In genomic region chr3:122837639-122838038, GRCm38 (mm10) we compare ENCODE assay signal across 28 mouse cellular contexts. TPM values are rescaled to one million over a fixed set of nuclear protein-coding genes. Genes with fewer than 3 reads are reported as not detected.
A peak's percentile ranks its signal among the peaks of the same experiment; 100 is the strongest.
DNase-seq lines count a peak whose midpoint lies in the region; ATAC-seq lines count a peak whose summit lies in the region.
"Had no signal": no experiment of that assay in that cellular context is flagged by ENCODE, and none has a peak within 500 bp of the region (broad histone marks: within the 10 kb centered on the region; RNA-seq: fewer than 3 reads in every experiment).

No protein-coding gene starts in this region.

- H3K4me2 ChIP-seq in kidney, embryonic 16.5 days (replicated peaks; ENCODE audit: low read depth, low read length): no peak overlapping the region
- H3K4me2 ChIP-seq in embryonic facial prominence, embryonic 13.5 days: 0 out of 2 replicates have a peak overlapping the region, but pooled peaks have one; percentile 22
- no peak overlapping the region for H3K4me2 ChIP-seq in embryonic facial prominence, embryonic 14.5 days (ENCODE audit: low read depth, low read length)
- H3K4me2 ChIP-seq in stomach, embryonic 15.5 days: no peak overlapping the region
- H3K4me2 ChIP-seq: forebrain, embryonic 13.5 days; heart, embryonic 12.5 days; liver, embryonic 15.5 days; midbrain, embryonic 13.5 days had no signal

- no peaks in the 10 kb centered on the region for H3K4me1 ChIP-seq in kidney, embryonic 16.5 days (ENCODE audit: insufficient read depth, low read length)
- H3K4me1 ChIP-seq in embryonic facial prominence, embryonic 13.5 days: peaks cover 15% of the 10 kb centered on the region
- no peaks in the 10 kb centered on the region for H3K4me1 ChIP-seq in embryonic facial prominence, embryonic 14.5 days (ENCODE audit: control insufficient read depth, insufficient read depth, low read length)
- H3K4me1 ChIP-seq in stomach, embryonic 15.5 days: peaks cover 6% of the 10 kb centered on the region; the same call in 1 of the 2 replicates
- H3K4me1 ChIP-seq: forebrain, embryonic 13.5 days; hindbrain, embryonic 10.5 days; liver, embryonic 15.5 days; midbrain, embryonic 13.5 days had no signal

- H3K27me3 ChIP-seq in kidney, embryonic 16.5 days (ENCODE audit: insufficient read depth, low read length): no peaks in the 10 kb centered on the region
- H3K27me3 ChIP-seq in embryonic facial prominence, embryonic 13.5 days: no peaks in the 10 kb centered on the region
- H3K27me3 ChIP-seq in embryonic facial prominence, embryonic 14.5 days (replicated peaks; ENCODE audit: control insufficient read depth, insufficient read depth, low read length): no peaks in the 10 kb centered on the region
- H3K27me3 ChIP-seq in stomach, embryonic 15.5 days (replicated peaks): no peaks in the 10 kb centered on the region
- H3K27me3 ChIP-seq: forebrain, embryonic 13.5 days; heart, embryonic 12.5 days; liver, embryonic 15.5 days; midbrain, embryonic 13.5 days had no signal

- no peak overlapping the region for H3K9ac ChIP-seq in kidney, embryonic 16.5 days (replicated peaks; ENCODE audit: low read length)
- no peak overlapping the region for H3K9ac ChIP-seq in embryonic facial prominence, embryonic 13.5 days
- H3K9ac ChIP-seq in embryonic facial prominence, embryonic 14.5 days (ENCODE audit: low read depth, low read length): no peak overlapping the region
- H3K9ac ChIP-seq in stomach, embryonic 15.5 days: no peak overlapping the region
- H3K9ac ChIP-seq: forebrain, embryonic 13.5 days; heart, embryonic 12.5 days; liver, embryonic 15.5 days; midbrain, embryonic 13.5 days had no signal

- no peaks in the 10 kb centered on the region for H3K9me3 ChIP-seq in kidney, embryonic 16.5 days (ENCODE audit: low read length)
- H3K9me3 ChIP-seq in embryonic facial prominence, embryonic 13.5 days: no peaks in the 10 kb centered on the region
- no peaks in the 10 kb centered on the region for H3K9me3 ChIP-seq in embryonic facial prominence, embryonic 14.5 days (ENCODE audit: control insufficient read depth, low read length)
- H3K9me3 ChIP-seq in stomach, embryonic 15.5 days: no peaks in the 10 kb centered on the region
- H3K9me3 ChIP-seq: forebrain, embryonic 13.5 days; heart, embryonic 12.5 days; hindbrain, embryonic 10.5 days; liver, embryonic 15.5 days; midbrain, embryonic 13.5 days had no signal

- no peak overlapping the region for H3K4me3 ChIP-seq in kidney, embryonic 16.5 days (ENCODE audit: low read length)
- no peak overlapping the region for H3K4me3 ChIP-seq in embryonic facial prominence, embryonic 13.5 days
- no peak overlapping the region for H3K4me3 ChIP-seq in embryonic facial prominence, embryonic 14.5 days (ENCODE audit: low read depth, low read length)
- no peak overlapping the region for H3K4me3 ChIP-seq in stomach, embryonic 15.5 days (replicated peaks)
- H3K4me3 ChIP-seq: erythroblast, embryonic 14.5 days; forebrain, embryonic 13.5 days; heart, embryonic 12.5 days; hindbrain, embryonic 10.5 days; liver, embryonic 15.5 days; midbrain, embryonic 13.5 days had no signal

- no peak for ATAC-seq in kidney, embryonic 16.5 days (ENCODE audit: low FRiP score, low TSS enrichment)
- no peak for ATAC-seq in embryonic facial prominence, embryonic 13.5 days (ENCODE audit: insufficient number of reproducible peaks, insufficient read depth, low FRiP score, low TSS enrichment, low read depth)
- no peak for ATAC-seq in embryonic facial prominence, embryonic 14.5 days (ENCODE audit: low read depth)
- ATAC-seq in stomach, embryonic 15.5 days (ENCODE audit: insufficient read depth, low FRiP score, low read depth): peak; percentile 69; the same call in 1 of the 2 replicates
- ATAC-seq: activated CD4-positive, CD25-positive, alpha-beta regulatory T cell, adult 4 months; forebrain, embryonic 13.5 days; hindbrain, embryonic 16.5 days; midbrain, embryonic 13.5 days had no signal

- DNase-seq in kidney, postnatal 10 days: no peak
- DNase-seq in embryonic facial prominence, embryonic 14.5 days (ENCODE audit: low spot score): peak; percentile 43
- no peak for DNase-seq in Muller cell, postnatal 12 days (ENCODE audit: inconsistent ontology term)
- DNase-seq in embryo, embryonic 9.5 days (ENCODE audit: extremely low spot score): no peak
- DNase-seq: adrenal gland, postnatal 10 days; cerebellum, adult 18-20 months; cerebellum, postnatal 25 days; embryo, embryonic 11 days; gastrocnemius, postnatal 14 days; heart, postnatal 10 days; kidney, adult 18-20 months; kidney, postnatal 4 days; layer of hippocampus, adult 9-11 months; liver; lung, postnatal 10 days had no signal

- 55% methylated on average over 2 of the region's 2 CpGs for WGBS in kidney, embryonic 16.5 days
- 23% methylated on average over 2 of the region's 2 CpGs for WGBS in embryonic facial prominence, embryonic 13.5 days
- WGBS in embryonic facial prominence, embryonic 14.5 days: 35% methylated on average over 2 of the region's 2 CpGs
- 52% methylated on average over 2 of the region's 2 CpGs for WGBS in stomach, embryonic 15.5 days

- H3K27ac ChIP-seq in kidney, embryonic 16.5 days (ENCODE audit: low read length): peak overlapping the region; percentile 69
- H3K27ac ChIP-seq in embryonic facial prominence, embryonic 13.5 days: peak overlapping the region; percentile 79
- peak overlapping the region; percentile 59 for H3K27ac ChIP-seq in embryonic facial prominence, embryonic 14.5 days (replicated peaks; ENCODE audit: low read depth, low read length)
- H3K27ac ChIP-seq in stomach, embryonic 15.5 days: peak overlapping the region; percentile 90
- H3K27ac ChIP-seq: forebrain, embryonic 13.5 days; hindbrain, embryonic 10.5 days; liver, embryonic 15.5 days; midbrain, embryonic 13.5 days had no signal

- 0 out of 2 replicates have a peak, but pooled peaks cover 13% of the 10 kb centered on the region for H3K36me3 ChIP-seq in kidney, embryonic 16.5 days (ENCODE audit: insufficient read depth, low read length)
- peaks cover 18% of the 10 kb centered on the region; the same call in 1 of the 2 replicates for H3K36me3 ChIP-seq in embryonic facial prominence, embryonic 13.5 days
- 0 out of 2 replicates have a peak, but pooled peaks cover 18% of the 10 kb centered on the region for H3K36me3 ChIP-seq in embryonic facial prominence, embryonic 14.5 days (ENCODE audit: control insufficient read depth, insufficient read depth, low read length)
- peaks cover 9% of the 10 kb centered on the region; the same call in 1 of the 2 replicates for H3K36me3 ChIP-seq in stomach, embryonic 15.5 days
- H3K36me3 ChIP-seq: heart, embryonic 12.5 days; liver, embryonic 15.5 days had no signal

RNA-seq across cellular contexts. Expression of gene Fabp2, which starts 57.2 kb away (rescaled TPM):
- 0.34 TPM in 1 of 2 replicates, not detected in the other for polyA plus RNA-seq in kidney, embryonic 16.5 days (2015; fragmentation: Nextera tagmentation; extraction: Ambion mirVana)
- 7.6 TPM in 1 of 2 replicates, not detected in the other for polyA plus RNA-seq in embryonic facial prominence, embryonic 13.5 days (2015; fragmentation: Nextera tagmentation; extraction: Ambion mirVana)
- polyA plus RNA-seq in embryonic facial prominence, embryonic 14.5 days (2014; fragmentation: Nextera tagmentation; extraction: Ambion mirVana): not detected in 2 replicates
- polyA plus RNA-seq in stomach, embryonic 15.5 days (2015; fragmentation: Nextera tagmentation; extraction: Ambion mirVana): 108 and 122 TPM in 2 replicates
- polyA plus RNA-seq: activated CD4-positive, CD25-positive, alpha-beta regulatory T cell, adult 4 months; C2C12; erythroblast, embryonic 14.5 days; heart, embryonic 12.5 days; hindbrain, embryonic 10.5 days; hindbrain, embryonic 16.5 days; midbrain, embryonic 13.5 days; testis, adult 2 months had no signal

Comparison
In these comparisons a context has a peak if more than half of its experiments do, and no peak if none do; other contexts are left out.
1. RNA of gene Fabp2, which starts 57.2 kb away (polyA plus RNA-seq): 108 to 122 TPM in stomach, embryonic 15.5 days; 0.34 TPM in kidney, embryonic 16.5 days, not detected in embryonic facial prominence, embryonic 14.5 days and 7.6 TPM in embryonic facial prominence, embryonic 13.5 days; every median in the first group is over 10 times any median in the second.
2. Peak in every context shown above with its lines, with median percentiles within 50 percentile points of each other: H3K27ac ChIP-seq.